Mouse (Mus musculus) brown adipose tissue, adult 24 weeks (tissue): Measurements from ENCODE around the gene Rnf5. TPM values are rescaled to one million over a fixed set of nuclear protein-coding genes. Genes with fewer than 3 reads are reported as not detected.
A peak's percentile ranks its signal among the peaks of the same experiment; 100 is the strongest.

Source experiments
- H3K27ac ChIP-seq: fragments of 200-500 bp; replicated peaks from 2 replicates; pipeline ENCODE4 v1.5.1; 2012; ENCODE audit warnings: low read depth, mild to moderate bottlenecking, low read length
- H3K4me1 ChIP-seq: fragments of 200-500 bp; 2 replicates; pipeline ENCODE4 v1.6.1; 2012; ENCODE audit warnings: low read length, mixed read lengths; ENCODE audit not compliant: control insufficient read depth, insufficient read depth, insufficient read length
- H3K4me3 ChIP-seq: fragments of 200-500 bp; 2 replicates; pipeline ENCODE4 v1.5.1; 2012; ENCODE audit warnings: low read depth, mild to moderate bottlenecking, low read length, moderate library complexity; ENCODE audit not compliant: insufficient read depth
- polyA plus RNA-seq: library from polyadenylated mRNA; stranded (reverse); fragments of >200 nt; gene quantifications from 2 replicates; pipeline ENCODE4 v1.2.4, GENCODE M21; 2012; ENCODE audit not compliant: missing spikeins, insufficient read depth, insufficient read length

Gene Rnf5
- polyA plus RNA-seq = 104 and 110 TPM in 2 replicates

DNA sequence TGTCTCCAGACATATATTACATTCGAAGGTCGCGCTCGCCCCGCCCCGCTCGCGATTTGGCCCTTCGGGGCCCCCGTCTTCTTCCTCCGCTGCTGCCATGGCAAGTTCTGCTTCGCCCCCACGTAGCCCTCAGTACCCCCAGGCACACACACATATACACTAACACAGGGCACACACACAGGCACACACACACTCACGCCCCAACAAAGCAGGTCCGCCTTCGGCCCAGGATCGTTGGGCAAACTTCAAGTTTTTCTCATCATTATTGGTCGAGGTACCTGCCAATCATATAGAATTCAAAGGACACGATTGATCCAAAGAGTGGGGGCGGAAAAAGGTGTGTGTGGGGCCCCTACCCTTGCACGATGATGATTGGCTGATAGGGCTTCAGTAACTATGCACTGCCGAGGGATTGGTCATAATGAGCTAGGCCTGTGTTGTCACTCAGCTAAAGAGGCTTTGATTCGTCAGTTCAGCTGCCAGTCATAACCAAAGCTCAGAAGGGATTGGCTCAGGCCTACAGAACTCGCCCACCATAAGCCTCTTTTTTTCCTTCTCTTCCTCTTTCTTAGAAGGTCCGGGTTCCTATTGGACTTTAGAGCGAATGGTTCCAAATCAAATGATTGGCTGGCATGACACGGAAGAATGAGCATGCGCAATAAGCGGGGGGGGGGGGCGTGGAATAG is at the start of gene Rnf5:
Gene Rnf5, minus strand, starts transcription at position 316 of the 686 bp plus-strand sequence.
- peak within 1 kb of the TSS; percentile 75 for H3K4me3 ChIP-seq
- H3K4me1 ChIP-seq = peaks cover 13% of the 10 kb centered on the region
- peak within 1 kb of the TSS; percentile 98 for H3K27ac ChIP-seq

DNA sequence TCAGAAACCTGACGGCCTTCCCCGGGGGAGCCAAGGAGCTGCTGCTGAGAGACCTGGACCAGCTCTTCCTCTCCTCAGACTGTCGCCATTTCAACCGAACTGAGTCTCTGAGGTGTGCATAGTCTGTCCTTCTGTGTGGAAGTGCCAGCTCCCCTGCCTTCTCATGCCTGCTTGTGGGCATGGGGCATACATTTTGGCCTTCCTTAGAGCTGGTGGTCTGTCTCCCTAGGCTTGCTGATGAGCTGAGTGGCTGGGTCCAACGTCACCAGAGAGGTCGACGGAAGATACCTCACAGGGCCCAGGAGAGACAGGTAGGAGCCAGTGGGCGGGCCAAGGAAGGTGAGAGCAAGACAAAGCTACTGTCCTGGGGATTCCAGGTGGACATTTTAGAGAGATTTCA is 49.5 kb upstream of the Rnf5 start:
- no peak overlapping the region for H3K4me3 ChIP-seq
- peaks cover 11% of the 10 kb centered on the region for H3K4me1 ChIP-seq
- H3K27ac ChIP-seq = no peak overlapping the region

DNA sequence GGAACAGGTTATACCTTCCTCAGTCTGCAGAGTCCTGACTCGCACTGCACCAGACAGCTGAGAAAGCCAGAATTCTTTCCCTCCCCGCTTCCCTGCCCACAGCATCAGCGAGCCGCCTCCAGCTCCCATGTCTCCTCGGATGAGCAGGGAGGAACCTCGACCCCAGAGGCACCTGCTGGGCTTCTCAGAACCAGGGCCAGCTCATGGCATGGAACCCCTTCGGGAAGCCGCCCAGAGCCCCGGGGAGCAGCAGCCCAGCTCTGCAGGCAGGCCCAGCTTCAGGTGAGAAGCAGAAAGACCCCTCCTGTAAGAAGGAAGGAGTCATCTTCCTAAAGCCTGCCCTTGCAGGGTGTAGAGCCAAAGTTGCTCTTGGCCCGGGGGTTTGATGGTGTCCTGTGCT is 49.1 kb upstream of the Rnf5 start:
- no peak overlapping the region for H3K4me3 ChIP-seq
- peaks cover 11% of the 10 kb centered on the region for H3K4me1 ChIP-seq
- no peak overlapping the region for H3K27ac ChIP-seq

- no peak overlapping the region for H3K4me3 ChIP-seq
- H3K4me1 ChIP-seq = peaks cover 11% of the 10 kb centered on the region; the same call in 1 of the 2 replicates
- H3K27ac ChIP-seq = no peak overlapping the region
Measured at GRCm38 (mm10) chr17:34651507-34652221, 48.2 kb upstream of the Rnf5 start.

GRCm38 (mm10) chr17:34650781-34651180 is 47.3 kb upstream of the Rnf5 start:
- H3K4me3 ChIP-seq = no peak overlapping the region
- H3K4me1 ChIP-seq = peaks cover 14% of the 10 kb centered on the region
- no peak overlapping the region for H3K27ac ChIP-seq

- Histone ChIP-seq H3K4me3 (no peak overlapping the region), H3K4me1 (peaks cover 15% of the 10 kb centered on the region), H3K27ac (no peak overlapping the region)
Measured at GRCm38 (mm10) chr17:34649106-34649864, 45.8 kb upstream of the Rnf5 start.

GRCm38 (mm10) chr17:34648141-34648890 is 44.8 kb upstream of the Rnf5 start:
- H3K4me1 ChIP-seq = peaks cover 18% of the 10 kb centered on the region
- peak overlapping the region; percentile 1; the same call in 1 of the 2 replicates for H3K4me3 ChIP-seq
- H3K27ac ChIP-seq = no peak overlapping the region

DNA sequence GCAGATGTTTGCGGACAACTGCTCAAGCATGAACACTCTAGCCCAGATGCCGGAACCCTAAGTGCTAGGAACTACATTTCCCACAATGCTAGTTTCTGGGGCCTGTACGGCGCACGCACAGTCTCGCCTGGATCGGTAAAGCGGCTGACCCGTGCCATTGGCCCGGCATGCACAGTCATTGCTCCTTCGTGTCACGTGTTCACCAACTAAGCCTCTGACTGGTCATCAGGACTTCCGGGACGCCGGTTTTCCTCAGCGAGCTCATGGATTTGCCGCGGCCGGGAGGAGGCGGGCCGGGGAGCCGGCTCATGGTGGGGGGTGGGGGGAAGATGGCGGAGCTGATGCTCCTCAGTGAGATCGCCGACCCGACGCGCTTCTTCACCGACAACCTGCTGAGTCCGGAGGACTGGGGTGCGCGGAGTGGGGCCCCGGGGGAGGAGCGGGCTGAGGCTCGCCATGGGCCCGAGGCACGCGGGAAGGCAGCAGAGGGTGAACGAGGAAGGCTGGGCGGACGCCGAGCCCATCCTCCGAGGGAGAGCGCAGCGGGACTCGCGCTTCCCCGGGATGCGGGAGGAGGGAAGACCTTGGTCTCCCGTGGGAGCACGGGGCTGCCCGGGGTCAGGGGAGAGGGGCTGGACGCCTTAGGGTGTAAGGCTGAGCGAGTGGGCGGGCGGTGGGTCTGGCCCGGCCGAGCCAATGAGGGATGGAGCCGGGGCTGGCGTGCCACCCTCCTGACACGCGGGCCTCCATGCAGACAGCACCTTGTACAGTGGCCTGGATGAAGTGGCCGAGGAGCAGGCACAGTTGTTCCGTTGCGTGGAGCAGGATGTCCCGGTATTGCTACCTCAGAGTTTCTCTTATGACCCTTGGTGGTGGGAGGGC is 43.7 kb upstream of the Rnf5 start, which contains the start of gene Atf6b:
Gene Atf6b, plus strand, starts transcription at position 241 of the 882 bp plus-strand sequence.
- Histone ChIP-seq H3K4me3 (peak within 1 kb of the TSS; percentile 81), H3K27ac (peak within 1 kb of the TSS; percentile 52), H3K4me1 (peaks cover 18% of the 10 kb centered on the region)

DNA sequence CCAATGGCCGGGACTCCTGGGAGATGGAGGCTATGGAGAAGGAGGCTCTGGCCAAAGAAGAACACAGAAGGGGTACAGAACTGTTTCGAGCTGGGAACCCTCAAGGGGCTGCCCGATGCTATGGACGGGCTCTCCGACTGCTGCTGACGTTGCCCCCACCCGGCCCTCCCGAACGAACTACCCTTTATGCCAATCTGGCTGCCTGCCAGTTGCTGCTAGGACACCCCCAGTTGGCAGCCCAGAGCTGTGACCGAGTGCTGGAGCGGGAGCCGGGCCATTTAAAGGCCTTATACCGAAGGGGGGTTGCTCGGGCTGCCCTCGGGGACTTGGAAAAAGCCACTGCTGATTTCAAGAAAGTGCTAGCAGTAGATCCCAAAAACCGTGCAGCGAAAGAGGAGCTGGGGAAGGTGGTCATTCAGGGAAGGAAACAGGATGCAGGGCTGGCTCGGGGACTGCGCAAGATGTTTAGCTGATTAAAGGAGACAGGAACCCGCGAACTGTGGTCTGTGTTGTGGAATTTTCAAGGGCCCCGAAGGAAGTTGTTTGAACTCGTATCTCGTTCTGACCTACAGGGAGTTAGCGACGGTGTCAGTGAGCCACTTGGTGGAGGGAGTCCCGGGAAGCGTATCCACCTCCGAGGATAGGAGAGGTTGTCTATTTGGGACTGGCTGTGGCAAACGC is 42.5 kb upstream of the Rnf5 start:
- Histone ChIP-seq H3K4me1 (peaks cover 21% of the 10 kb centered on the region), H3K27ac (peak overlapping the region; percentile 80), H3K4me3 (peak overlapping the region; percentile 73)

DNA sequence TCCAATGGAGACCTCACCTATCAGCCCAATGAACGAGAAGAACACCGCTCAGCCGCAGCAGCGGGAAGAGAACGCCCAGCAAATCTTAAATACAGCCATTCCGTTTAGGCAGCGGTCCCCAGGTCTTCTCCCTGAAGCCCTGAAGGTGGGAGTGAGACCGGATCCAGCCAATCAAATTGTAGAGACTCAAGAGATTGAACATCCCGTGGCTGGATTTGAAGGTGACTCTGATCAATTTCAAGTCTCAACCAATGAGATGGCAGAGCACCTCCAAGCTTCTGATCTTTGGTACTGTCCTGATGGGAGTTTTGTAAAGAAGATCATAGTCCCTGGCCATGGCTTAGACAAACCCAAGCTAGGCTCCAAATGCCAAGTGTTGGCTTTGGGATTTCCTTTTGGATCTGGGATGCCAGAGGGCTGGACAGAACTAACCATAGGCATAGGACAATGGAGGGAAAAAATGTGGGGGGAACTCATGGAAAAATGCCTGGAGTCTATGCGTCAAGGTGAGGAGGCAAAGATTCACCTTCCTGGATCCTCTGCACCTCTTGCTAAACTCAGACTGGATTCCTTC is 41.9 kb upstream of the Rnf5 start:
- H3K4me1 ChIP-seq = peaks cover 23% of the 10 kb centered on the region
- H3K4me3 ChIP-seq = peak overlapping the region; percentile 73
- H3K27ac ChIP-seq = peak overlapping the region; percentile 80

- peak within 1 kb of the TSS; percentile 73 for H3K4me3 ChIP-seq
- peaks cover 29% of the 10 kb centered on the region for H3K4me1 ChIP-seq
- peak within 1 kb of the TSS; percentile 80 for H3K27ac ChIP-seq
Measured at GRCm38 (mm10) chr17:34644608-34645007, 41.1 kb upstream of the Rnf5 start, which contains the start of gene Fkbpl. TSS of gene Fkbpl (plus strand) at chr17:34644764.

GRCm38 (mm10) chr17:34643944-34644343 is 40.5 kb upstream of the Rnf5 start:
- no peak overlapping the region for H3K27ac ChIP-seq
- H3K4me3 ChIP-seq = no peak overlapping the region
- peaks cover 29% of the 10 kb centered on the region for H3K4me1 ChIP-seq

GRCm38 (mm10) chr17:34643379-34643778 is 39.9 kb upstream of the Rnf5 start:
- Histone ChIP-seq H3K27ac (no peak overlapping the region), H3K4me1 (peaks cover 29% of the 10 kb centered on the region), H3K4me3 (no peak overlapping the region)
